In the genomic region with DNA sequence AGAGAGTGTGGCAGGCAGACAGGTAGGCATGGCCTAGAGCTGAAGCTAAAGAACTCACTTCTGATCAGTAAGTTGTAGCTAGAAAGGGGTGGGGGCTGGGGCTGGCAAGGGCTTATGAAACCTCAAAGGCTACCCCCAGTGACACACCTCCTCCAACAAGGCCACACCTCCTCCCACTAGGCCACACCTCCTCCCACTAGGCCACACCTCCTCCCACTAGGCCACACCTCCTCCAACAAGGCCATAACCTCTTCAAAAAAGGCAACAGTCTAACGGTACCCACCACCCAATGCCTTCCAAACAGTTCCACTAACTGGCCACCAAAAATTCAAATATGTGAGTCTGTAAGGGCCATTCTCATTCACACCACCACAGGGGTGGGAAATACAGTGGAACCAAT, we compare ENCODE assay signal across 18 mouse cellular contexts. TPM values are rescaled to one million over a fixed set of nuclear protein-coding genes. Genes with fewer than 3 reads are reported as not detected.
"Had no signal": no experiment of that assay in that cellular context is flagged by ENCODE, and none has a peak within 500 bp of the region (broad histone marks: within the 10 kb centered on the region; RNA-seq: fewer than 3 reads in every experiment).

No protein-coding gene starts in this region.

- ATAC-seq: hindbrain, postnatal 0 days; intestine, embryonic 15.5 days; intestine, postnatal 0 days had no signal

- DNase-seq: gastrocnemius, postnatal 14 days; gastrocnemius, postnatal 36 days; heart, adult 11 months; heart, adult 2 months; heart, postnatal 14 days; heart, postnatal 36 days; kidney, adult 18-20 months; kidney, adult 8-10 months; kidney, postnatal 10 days; kidney, postnatal 25 days; kidney, postnatal 4 days; liver had no signal

RNA-seq across cellular contexts. Expression of a gene that starts 54.9 kb away (rescaled TPM):
- polyA plus RNA-seq: heart, adult 2 months; heart, embryonic 11.5 days; heart, embryonic 15.5 days; heart, postnatal 0 days had no signal
